8 mouse cellular contexts compared by ENCODE assay signal in genomic region chr9:62420261-62420917, GRCm38 (mm10).
DNase-seq lines count a peak whose midpoint lies in the region; ATAC-seq lines count a peak whose summit lies in the region.

No protein-coding gene starts in this region.

- peaks cover 3% of the 10 kb centered on the region; the same call in 1 of the 2 replicates for H3K36me3 ChIP-seq in hindbrain, embryonic 11.5 days (ENCODE audit: control insufficient read depth, insufficient read depth, low read length)
- H3K36me3 ChIP-seq in hindbrain, embryonic 16.5 days (ENCODE audit: control insufficient read depth, insufficient read depth, low read length), result peaks cover 13% of the 10 kb centered on the region; the same call in 1 of the 2 replicates
- H3K36me3 ChIP-seq in midbrain, embryonic 15.5 days (replicated peaks), result peaks cover 4% of the 10 kb centered on the region; the same call in 1 of the 2 replicates

- H3K4me2 ChIP-seq in hindbrain, embryonic 11.5 days (replicated peaks; ENCODE audit: low read depth, low read length), result no peak overlapping the region
- no peak overlapping the region for H3K4me2 ChIP-seq in hindbrain, embryonic 16.5 days (ENCODE audit: low read length)
- H3K4me2 ChIP-seq in midbrain, embryonic 15.5 days, result 0 out of 2 replicates have a peak overlapping the region, but pooled peaks have one; percentile 3

- ATAC-seq in hindbrain, embryonic 11.5 days (ENCODE audit: low FRiP score), result no peak
- ATAC-seq in hindbrain, embryonic 16.5 days, result no peak
- ATAC-seq in midbrain, embryonic 15.5 days (replicated peaks), result no peak

- H3K27ac ChIP-seq in hindbrain, embryonic 11.5 days (ENCODE audit: low read depth, low read length), result no peak overlapping the region
- no peak overlapping the region for H3K27ac ChIP-seq in hindbrain, embryonic 16.5 days (ENCODE audit: low read depth, low read length)
- H3K27ac ChIP-seq in midbrain, embryonic 15.5 days, result no peak overlapping the region

- no peak for DNase-seq in hindbrain, embryonic 11.5 days (ENCODE audit: low spot score)
- DNase-seq in adrenal gland, postnatal 36 days, result peak; percentile 25 to 70
- peak; percentile 40 for DNase-seq in gastrocnemius, postnatal 25 days
- peak; percentile 54 to 73 for DNase-seq in kidney, postnatal 4 days
- DNase-seq in B cell, adult 2 months, result no peak
- no peak for DNase-seq in spleen, adult 18-20 months

- H3K9me3 ChIP-seq in hindbrain, embryonic 11.5 days (ENCODE audit: control insufficient read depth, low read length), result no peaks in the 10 kb centered on the region
- H3K9me3 ChIP-seq in hindbrain, embryonic 16.5 days (ENCODE audit: control insufficient read depth, low read length), result no peaks in the 10 kb centered on the region
- no peaks in the 10 kb centered on the region for H3K9me3 ChIP-seq in midbrain, embryonic 15.5 days

- peaks cover 3% of the 10 kb centered on the region; the same call in 1 of the 2 replicates for H3K4me1 ChIP-seq in hindbrain, embryonic 11.5 days (replicated peaks; ENCODE audit: control insufficient read depth, insufficient read depth, low read length)
- peaks cover 8% of the 10 kb centered on the region for H3K4me1 ChIP-seq in hindbrain, embryonic 16.5 days (ENCODE audit: control insufficient read depth, insufficient read depth, low read depth, low read length)
- H3K4me1 ChIP-seq in midbrain, embryonic 15.5 days, result peaks cover under 1% of the 10 kb centered on the region; the same call in 1 of the 2 replicates

- no peaks in the 10 kb centered on the region for H3K27me3 ChIP-seq in hindbrain, embryonic 11.5 days (ENCODE audit: control insufficient read depth, insufficient read depth, low read length)
- no peaks in the 10 kb centered on the region for H3K27me3 ChIP-seq in hindbrain, embryonic 16.5 days (replicated peaks; ENCODE audit: control insufficient read depth, insufficient read depth, low read length)
- no peaks in the 10 kb centered on the region for H3K27me3 ChIP-seq in midbrain, embryonic 15.5 days (replicated peaks)

- no peak overlapping the region for H3K4me3 ChIP-seq in hindbrain, embryonic 11.5 days (ENCODE audit: low read depth, low read length)
- H3K4me3 ChIP-seq in hindbrain, embryonic 16.5 days (ENCODE audit: low read length), result no peak overlapping the region
- H3K4me3 ChIP-seq in midbrain, embryonic 15.5 days, result no peak overlapping the region

- 0 out of 2 replicates have a peak overlapping the region, but pooled peaks have one; percentile 4 for H3K9ac ChIP-seq in hindbrain, embryonic 11.5 days (ENCODE audit: low read depth, low read length)
- H3K9ac ChIP-seq in hindbrain, embryonic 16.5 days (ENCODE audit: low read depth, low read length), result no peak overlapping the region
- no peak overlapping the region for H3K9ac ChIP-seq in midbrain, embryonic 15.5 days

- 37% methylated on average over 9 of the region's 10 CpGs for WGBS in hindbrain, embryonic 11.5 days
- WGBS in hindbrain, embryonic 16.5 days, result 40% methylated on average over 10 of the region's 10 CpGs
- WGBS in midbrain, embryonic 15.5 days, result 39% methylated on average over 9 of the region's 10 CpGs

Comparison
In these comparisons a context has a peak if more than half of its experiments do, and no peak if none do; other contexts are left out.
1. DNase-seq: peak in adrenal gland, postnatal 36 days (2 of 2), gastrocnemius, postnatal 25 days (single experiment) and kidney, postnatal 4 days (2 of 2); none in hindbrain, embryonic 11.5 days (single experiment), B cell, adult 2 months (0 of 2) and spleen, adult 18-20 months (0 of 2).